Comparison of ENCODE assay signal across 14 mouse cellular contexts in the genomic region with DNA sequence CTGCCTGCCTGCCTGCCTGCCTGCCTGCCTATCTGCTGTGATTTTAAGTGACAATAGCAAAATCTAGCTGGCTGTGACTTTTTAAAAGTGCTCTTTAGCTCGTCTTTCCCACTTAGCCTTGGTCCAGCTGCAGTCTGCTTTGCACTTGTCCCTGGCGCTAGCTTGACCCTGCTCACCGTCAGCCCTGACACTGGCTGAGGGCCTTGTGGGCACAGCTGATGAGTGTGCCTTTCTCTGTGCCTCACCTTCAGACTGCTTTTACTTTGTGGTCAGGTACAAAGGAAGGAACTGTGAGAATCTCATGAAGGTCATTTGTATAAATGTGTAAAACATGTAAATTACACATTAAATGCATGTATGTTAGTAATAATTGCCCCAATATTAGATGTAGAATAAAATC. TPM values are rescaled to one million over a fixed set of nuclear protein-coding genes. Genes with fewer than 3 reads are reported as not detected.
DNase-seq lines count a peak whose midpoint lies in the region; ATAC-seq and TF ChIP-seq lines count a peak whose summit lies in the region.
"Had no signal": no experiment of that assay in that cellular context is flagged by ENCODE, and none has a peak within 500 bp of the region (broad histone marks: within the 10 kb centered on the region; RNA-seq: fewer than 3 reads in every experiment).

No protein-coding gene starts in this region.

- H3K4me1 ChIP-seq in hindbrain, embryonic 12.5 days, result peaks cover 11% of the 10 kb centered on the region
- H3K4me1 ChIP-seq in hindbrain, postnatal 0 days (ENCODE audit: insufficient read depth, low read length), result 0 out of 2 replicates have a peak, but pooled peaks cover 2% of the 10 kb centered on the region

- peak overlapping the region; percentile 36; the same call in 1 of the 2 replicates for H3K9ac ChIP-seq in hindbrain, embryonic 12.5 days
- no peak overlapping the region for H3K9ac ChIP-seq in hindbrain, postnatal 0 days (replicated peaks; ENCODE audit: low read length)
- H3K9ac ChIP-seq: forebrain, embryonic 12.5 days had no signal

- no peaks in the 10 kb centered on the region for H3K27me3 ChIP-seq in hindbrain, embryonic 12.5 days
- no peaks in the 10 kb centered on the region for H3K27me3 ChIP-seq in hindbrain, postnatal 0 days (ENCODE audit: insufficient read depth, low read length)
- H3K27me3 ChIP-seq: forebrain, embryonic 12.5 days had no signal

- peak overlapping the region; percentile 32; the same call in 1 of the 2 replicates for H3K27ac ChIP-seq in gastrocnemius, adult 2 months
- H3K27ac ChIP-seq in hindbrain, embryonic 12.5 days, result no peak overlapping the region
- no peak overlapping the region for H3K27ac ChIP-seq in hindbrain, postnatal 0 days
- H3K27ac ChIP-seq: forebrain, embryonic 12.5 days had no signal

- no peak for DNase-seq in gastrocnemius, adult 2 months
- no peak for DNase-seq in gastrocnemius, postnatal 14 days
- DNase-seq in hindbrain, postnatal 0 days (ENCODE audit: low spot score), result no peak
- peak; percentile 43 for DNase-seq in A20 (ENCODE audit: low read depth, low spot score)
- DNase-seq in adrenal gland, postnatal 14 days, result peak; percentile 56
- DNase-seq in MN1 (ENCODE audit: low spot score), result no peak
- DNase-seq: cerebellum, postnatal 36 days; heart, postnatal 36 days; kidney, adult 9 months; kidney, postnatal 4 days; lung, postnatal 36 days; thymus, adult 2 months had no signal

- H3K4me3 ChIP-seq in gastrocnemius, adult 2 months, result no peak overlapping the region
- H3K4me3 ChIP-seq in hindbrain, embryonic 12.5 days, result no peak overlapping the region
- H3K4me3 ChIP-seq in hindbrain, postnatal 0 days (ENCODE audit: low read length), result no peak overlapping the region
- H3K4me3 ChIP-seq: forebrain, embryonic 12.5 days had no signal

- intact Hi-C loops in gastrocnemius, adult 2 months (cut with DNase I), result no loop called here
- intact Hi-C loops in gastrocnemius, postnatal 14 days (cut with DNase I; ENCODE audit: low total_unique reads), result no loop called here

- H3K36me3 ChIP-seq in hindbrain, embryonic 12.5 days, result peaks cover 5% of the 10 kb centered on the region; the same call in 1 of the 2 replicates
- H3K36me3 ChIP-seq in hindbrain, postnatal 0 days (ENCODE audit: insufficient read depth, low read length), result no peaks in the 10 kb centered on the region
- H3K36me3 ChIP-seq: forebrain, embryonic 12.5 days had no signal

- WGBS in hindbrain, embryonic 12.5 days, result 76% methylated on average over 3 of the region's 3 CpGs
- 58% methylated on average over 3 of the region's 3 CpGs for WGBS in hindbrain, postnatal 0 days

- no peak for ATAC-seq in hindbrain, embryonic 12.5 days (ENCODE audit: low FRiP score)
- no peak for ATAC-seq in hindbrain, postnatal 0 days

- no peaks in the 10 kb centered on the region for H3K9me3 ChIP-seq in hindbrain, embryonic 12.5 days (replicated peaks)
- no peaks in the 10 kb centered on the region for H3K9me3 ChIP-seq in hindbrain, postnatal 0 days (ENCODE audit: low read length)
- H3K9me3 ChIP-seq: forebrain, embryonic 12.5 days had no signal

- H3K4me2 ChIP-seq in hindbrain, embryonic 12.5 days (replicated peaks), result no peak overlapping the region
- no peak overlapping the region for H3K4me2 ChIP-seq in hindbrain, postnatal 0 days (ENCODE audit: low read depth, low read length)
- H3K4me2 ChIP-seq: forebrain, embryonic 12.5 days had no signal

- TF ChIP-seq CTCF in gastrocnemius, adult 2 months (IDR thresholded peaks at IDR 0.05), result no peak
- no peak for TF ChIP-seq CTCF in hindbrain, postnatal 0 days (IDR thresholded peaks at IDR 0.05; ENCODE audit: low read depth)

RNA-seq across cellular contexts. Expression of gene Specc1l, which starts 12.3 kb away (rescaled TPM):
- 10 to 100 TPM; 43.1 to 44.8 TPM for total RNA-seq in gastrocnemius, adult 2 months (2021)
- total RNA-seq in gastrocnemius, postnatal 14 days (2021), result 10 to 100 TPM; 33.5 TPM
- polyA plus RNA-seq in hindbrain, embryonic 12.5 days (2016; fragmentation: Nextera tagmentation; extraction: Ambion mirVana), result 51.4 and 54.6 TPM in 2 replicates
- total RNA-seq in hindbrain, postnatal 0 days (2014; rRNA removed), result 36.3 and 42.2 TPM in 2 replicates
- polyA plus RNA-seq in hindbrain, postnatal 0 days (2015; fragmentation: Nextera tagmentation; extraction: Ambion mirVana), result 22.3 and 23.4 TPM in 2 replicates
- total RNA-seq in adrenal gland, postnatal 14 days (2021), result 43.6 and 50.7 TPM in 2 replicates

Comparison
In these comparisons a context has a peak if more than half of its experiments do, and no peak if none do; other contexts are left out.
1. DNase-seq: peak in A20 (single experiment) and adrenal gland, postnatal 14 days (single experiment); none in gastrocnemius, adult 2 months (single experiment), gastrocnemius, postnatal 14 days (single experiment), hindbrain, postnatal 0 days (single experiment) and MN1 (single experiment).